23 mouse cellular contexts compared by ENCODE assay signal in the genomic region with DNA sequence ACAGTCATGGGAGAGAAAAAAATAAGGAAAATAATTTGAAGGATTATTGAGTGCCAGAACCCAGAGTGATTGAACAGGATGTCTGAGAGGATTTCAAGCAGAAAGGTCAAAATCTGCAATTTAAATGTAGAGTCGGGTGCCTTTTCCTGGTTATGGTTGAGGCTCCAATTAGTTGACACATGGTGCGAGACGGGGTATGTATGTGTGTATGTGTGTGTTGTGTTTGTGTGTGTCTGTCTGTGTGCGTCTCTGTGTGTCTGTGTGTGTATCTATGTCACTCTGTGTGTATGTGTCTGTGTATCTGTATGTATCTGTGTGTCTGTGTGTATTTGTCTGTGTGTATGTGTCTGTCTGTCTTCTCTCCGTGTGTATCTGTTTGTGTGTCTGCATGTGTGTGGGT. TPM values are rescaled to one million over a fixed set of nuclear protein-coding genes. Genes with fewer than 3 reads are reported as not detected.
DNase-seq lines count a peak whose midpoint lies in the region; ATAC-seq and TF ChIP-seq lines count a peak whose summit lies in the region.
"Had no signal": no experiment of that assay in that cellular context is flagged by ENCODE, and none has a peak within 500 bp of the region (broad histone marks: within the 10 kb centered on the region; RNA-seq: fewer than 3 reads in every experiment).

No protein-coding gene starts in this region.

- H3K27ac ChIP-seq in forebrain, postnatal 0 days (ENCODE audit: low read depth, low read length), result no peak overlapping the region
- no peak overlapping the region for H3K27ac ChIP-seq in forebrain, embryonic 11.5 days (ENCODE audit: low read depth, low read length)
- peak overlapping the region; percentile 68 for H3K27ac ChIP-seq in midbrain, embryonic 13.5 days
- H3K27ac ChIP-seq: embryonic facial prominence, embryonic 15.5 days; gastrocnemius, adult 2 months; hindbrain, embryonic 14.5 days had no signal

- H3K4me2 ChIP-seq in forebrain, postnatal 0 days (ENCODE audit: low read depth), result no peak overlapping the region
- H3K4me2 ChIP-seq in forebrain, embryonic 11.5 days (ENCODE audit: low read depth, low read length, severe bottlenecking), result no peak overlapping the region
- no peak overlapping the region for H3K4me2 ChIP-seq in midbrain, embryonic 13.5 days (replicated peaks)
- H3K4me2 ChIP-seq: embryonic facial prominence, embryonic 15.5 days; heart, embryonic 12.5 days; hindbrain, embryonic 14.5 days had no signal

- DNase-seq in forebrain, postnatal 0 days, result peak; percentile 45
- DNase-seq in forebrain, embryonic 11.5 days (ENCODE audit: low spot score), result no peak
- peak; percentile 10 for DNase-seq in kidney, adult 9 months
- DNase-seq in kidney, postnatal 36 days, result no peak
- DNase-seq in brain, embryonic 14.5 days (ENCODE audit: low read depth), result peak; percentile 57
- no peak for DNase-seq in adrenal gland, postnatal 4 days (ENCODE audit: low spot score in 2 of 2)
- DNase-seq: adrenal gland, adult 2 months; adrenal gland, postnatal 25 days; cerebellum, adult 11 months; cerebellum, adult 8-10 months; cerebellum, postnatal 14 days; embryo, embryonic 11 days; gastrocnemius, adult 2 months; gastrocnemius, postnatal 25 days; heart, postnatal 36 days had no signal

- no peaks in the 10 kb centered on the region for H3K9me3 ChIP-seq in forebrain, postnatal 0 days (ENCODE audit: low read length)
- no peaks in the 10 kb centered on the region for H3K9me3 ChIP-seq in forebrain, embryonic 11.5 days (ENCODE audit: control insufficient read depth, low read length)
- no peaks in the 10 kb centered on the region for H3K9me3 ChIP-seq in midbrain, embryonic 13.5 days
- H3K9me3 ChIP-seq: embryonic facial prominence, embryonic 15.5 days; heart, embryonic 12.5 days had no signal

- whole genome bisulfite sequencing in forebrain, postnatal 0 days, result 45% methylated on average over 5 of the region's 5 CpGs
- 77% methylated on average over 5 of the region's 5 CpGs for WGBS in forebrain, embryonic 11.5 days
- 44% methylated on average over 5 of the region's 5 CpGs for WGBS in midbrain, embryonic 13.5 days

- TF ChIP-seq POLR2A in brain, embryonic 14.5 days (IDR thresholded peaks at IDR 0.05; ENCODE audit: borderline replicate concordance, extremely low read depth, insufficient read depth, insufficient read length, poor library complexity, severe bottlenecking), result no peak

- no peaks in the 10 kb centered on the region for H3K27me3 ChIP-seq in forebrain, postnatal 0 days (ENCODE audit: insufficient read depth, low read length)
- H3K27me3 ChIP-seq in forebrain, embryonic 11.5 days (ENCODE audit: control insufficient read depth, insufficient read depth, low read length), result no peaks in the 10 kb centered on the region
- H3K27me3 ChIP-seq in midbrain, embryonic 13.5 days, result no peaks in the 10 kb centered on the region
- H3K27me3 ChIP-seq: embryonic facial prominence, embryonic 15.5 days; heart, embryonic 12.5 days had no signal

- no peak overlapping the region for H3K4me3 ChIP-seq in forebrain, postnatal 0 days (ENCODE audit: low read depth, low read length)
- no peak overlapping the region for H3K4me3 ChIP-seq in forebrain, embryonic 11.5 days (ENCODE audit: low read depth, low read length)
- H3K4me3 ChIP-seq in midbrain, embryonic 13.5 days (replicated peaks), result no peak overlapping the region
- H3K4me3 ChIP-seq: embryonic facial prominence, embryonic 15.5 days; erythroblast, embryonic 14.5 days; gastrocnemius, adult 2 months; heart, embryonic 12.5 days had no signal

- H3K4me1 ChIP-seq in forebrain, postnatal 0 days (ENCODE audit: insufficient read depth), result no peaks in the 10 kb centered on the region
- H3K4me1 ChIP-seq in forebrain, embryonic 11.5 days (replicated peaks; ENCODE audit: control insufficient read depth, insufficient read depth, low read length), result no peaks in the 10 kb centered on the region
- H3K4me1 ChIP-seq in midbrain, embryonic 13.5 days (replicated peaks), result peaks cover 16% of the 10 kb centered on the region; the same call in 1 of the 2 replicates

- H3K9ac ChIP-seq in forebrain, postnatal 0 days, result no peak overlapping the region
- H3K9ac ChIP-seq in forebrain, embryonic 11.5 days (ENCODE audit: low read length), result no peak overlapping the region
- H3K9ac ChIP-seq in midbrain, embryonic 13.5 days (replicated peaks), result no peak overlapping the region
- H3K9ac ChIP-seq: embryonic facial prominence, embryonic 15.5 days; heart, embryonic 12.5 days; hindbrain, embryonic 14.5 days had no signal

- peak; percentile 64 for ATAC-seq in forebrain, postnatal 0 days
- no peak for ATAC-seq in forebrain, embryonic 11.5 days (replicated peaks; ENCODE audit: low FRiP score)
- ATAC-seq in midbrain, embryonic 13.5 days, result peak; percentile 52; the same call in 1 of the 2 replicates
- ATAC-seq: intestine, embryonic 16.5 days had no signal

- H3K36me3 ChIP-seq in forebrain, postnatal 0 days (ENCODE audit: insufficient read depth), result no peaks in the 10 kb centered on the region
- H3K36me3 ChIP-seq in forebrain, embryonic 11.5 days (ENCODE audit: control insufficient read depth, insufficient read depth, low read length), result no peaks in the 10 kb centered on the region
- H3K36me3 ChIP-seq in midbrain, embryonic 13.5 days, result no peaks in the 10 kb centered on the region
- H3K36me3 ChIP-seq: embryonic facial prominence, embryonic 15.5 days; heart, embryonic 12.5 days had no signal

- no peak for TF ChIP-seq CTCF in forebrain, postnatal 0 days (IDR thresholded peaks at IDR 0.05; ENCODE audit: low read depth)
- TF ChIP-seq CTCF in brain, embryonic 14.5 days (IDR thresholded peaks at IDR 0.05; ENCODE audit: borderline replicate concordance, extremely low read depth, insufficient read depth, insufficient read length), result no peak

RNA-seq across cellular contexts. Expression of a gene that starts 11.1 kb away (rescaled TPM):
- 24.4 and 25.1 TPM in 2 replicates for total RNA-seq in forebrain, postnatal 0 days (2014; rRNA removed)
- 8.1 and 10.2 TPM in 2 replicates for polyA plus RNA-seq in forebrain, postnatal 0 days (2015; fragmentation: Nextera tagmentation; extraction: Ambion mirVana)
- polyA plus RNA-seq in forebrain, embryonic 11.5 days (2014; fragmentation: Nextera tagmentation; extraction: Ambion mirVana), result 6.7 and 7.6 TPM in 2 replicates
- polyA plus RNA-seq in brain, embryonic 14.5 days (2012; rRNA removed), result 9.2 and 13.5 TPM in 2 replicates
- 9.4 and 10.6 TPM in 2 replicates for polyA plus RNA-seq in midbrain, embryonic 13.5 days (2015; fragmentation: Nextera tagmentation; extraction: Ambion mirVana)
- total RNA-seq in adrenal gland, postnatal 4 days (2021), result 10 to 100 TPM; 10.2 to 11.6 TPM
- total RNA-seq: common myeloid progenitor, adult 5-6 weeks; granulocyte monocyte progenitor cell, adult 5-6 weeks had no signal
- polyA plus RNA-seq: erythroblast, embryonic 14.5 days had no signal

Comparison
In these comparisons a context has a peak if more than half of its experiments do, and no peak if none do; other contexts are left out.
1. DNase-seq: peak in forebrain, postnatal 0 days (single experiment), kidney, adult 9 months (single experiment) and brain, embryonic 14.5 days (single experiment); none in forebrain, embryonic 11.5 days (single experiment), kidney, postnatal 36 days (0 of 2) and adrenal gland, postnatal 4 days (0 of 2).